ENCODE assay signal across 8 mouse cellular contexts in genomic region chr5:33994671-33995625, GRCm38 (mm10). TPM values are rescaled to one million over a fixed set of nuclear protein-coding genes. Genes with fewer than 3 reads are reported as not detected.
DNase-seq lines count a peak whose midpoint lies in the region; ATAC-seq and TF ChIP-seq lines count a peak whose summit lies in the region.

No protein-coding gene starts in this region.

- H3K27ac ChIP-seq in testis, adult 2 months (ENCODE audit: control insufficient read depth, insufficient read depth, low read depth, low read length) = no peak overlapping the region
- H3K27ac ChIP-seq in heart, postnatal 0 days (ENCODE audit: low read depth) = no peak overlapping the region
- H3K27ac ChIP-seq in liver, embryonic 15.5 days (replicated peaks) = no peak overlapping the region
- H3K27ac ChIP-seq in neural tube, embryonic 12.5 days = peak overlapping the region; percentile 93; the same call in 1 of the 2 replicates

- no peak for TF ChIP-seq POLR2A in testis, adult 2 months (IDR thresholded peaks at IDR 0.05; ENCODE audit: control insufficient read depth, low read depth, low read length)

- no peak for DNase-seq in testis, postnatal 14 days (ENCODE audit: low spot score)
- peak; percentile 59 for DNase-seq in embryo, embryonic 11 days
- no peak for DNase-seq in heart, postnatal 0 days (ENCODE audit: low spot score)
- peak; percentile 41 to 66 for DNase-seq in layer of hippocampus, adult 18-20 months (ENCODE audit: low spot score in 2 of 2)
- no peak for DNase-seq in c-Kit-positive CD71-positive TER-119-positive erythroid progenitor cells, embryonic 14.5 days (ENCODE audit: low spot score)

- H3K9ac ChIP-seq in heart, postnatal 0 days (replicated peaks; ENCODE audit: low read depth, low read length) = no peak overlapping the region
- H3K9ac ChIP-seq in liver, embryonic 15.5 days = no peak overlapping the region
- peak overlapping the region; percentile 83 for H3K9ac ChIP-seq in neural tube, embryonic 12.5 days

- no peak for ATAC-seq in heart, postnatal 0 days (ENCODE audit: insufficient read depth, low read depth)
- no peak for ATAC-seq in liver, embryonic 15.5 days (ENCODE audit: insufficient read depth)
- ATAC-seq in neural tube, embryonic 12.5 days (ENCODE audit: low FRiP score, low read depth) = peak; percentile 7; the same call in 1 of the 2 replicates

- TF ChIP-seq EP300 in heart, postnatal 0 days (IDR thresholded peaks at IDR 0.05; ENCODE audit: low read depth) = no peak

- peaks cover 25% of the 10 kb centered on the region for H3K4me1 ChIP-seq in testis, adult 2 months (ENCODE audit: control insufficient read depth, insufficient read depth, low read length)
- H3K4me1 ChIP-seq in heart, postnatal 0 days (ENCODE audit: control insufficient read depth, insufficient read depth) = peaks cover 9% of the 10 kb centered on the region
- peaks cover 16% of the 10 kb centered on the region for H3K4me1 ChIP-seq in liver, embryonic 15.5 days (replicated peaks)
- H3K4me1 ChIP-seq in neural tube, embryonic 12.5 days = peaks cover 42% of the 10 kb centered on the region

- H3K27me3 ChIP-seq in testis, adult 2 months (ENCODE audit: control insufficient read depth, insufficient read depth, low read length) = no peaks in the 10 kb centered on the region
- peaks cover 58% of the 10 kb centered on the region for H3K27me3 ChIP-seq in heart, postnatal 0 days (ENCODE audit: control insufficient read depth, insufficient read depth, low read length)
- H3K27me3 ChIP-seq in liver, embryonic 15.5 days = peaks cover 61% of the 10 kb centered on the region
- peaks cover 23% of the 10 kb centered on the region for H3K27me3 ChIP-seq in neural tube, embryonic 12.5 days (replicated peaks)

- 40% methylated on average over 28 of the region's 28 CpGs for WGBS in heart, postnatal 0 days
- 31% methylated on average over 28 of the region's 28 CpGs for WGBS in liver, embryonic 15.5 days (ENCODE audit: insufficient replicate concordance)
- WGBS in neural tube, embryonic 12.5 days = 33% methylated on average over 28 of the region's 28 CpGs

- H3K9me3 ChIP-seq in heart, postnatal 0 days (replicated peaks; ENCODE audit: control insufficient read depth, low read length) = no peaks in the 10 kb centered on the region
- no peaks in the 10 kb centered on the region for H3K9me3 ChIP-seq in liver, embryonic 15.5 days (replicated peaks)
- no peaks in the 10 kb centered on the region for H3K9me3 ChIP-seq in neural tube, embryonic 12.5 days

- peak overlapping the region; percentile 89 for H3K4me2 ChIP-seq in heart, postnatal 0 days (ENCODE audit: low read depth, low read length)
- peak overlapping the region; percentile 66; the same call in 1 of the 2 replicates for H3K4me2 ChIP-seq in liver, embryonic 15.5 days
- H3K4me2 ChIP-seq in neural tube, embryonic 12.5 days (replicated peaks) = peak overlapping the region; percentile 83

- peak overlapping the region; percentile 83 for H3K4me3 ChIP-seq in testis, adult 2 months (ENCODE audit: control insufficient read depth, low read depth, low read length)
- peak overlapping the region; percentile 53 for H3K4me3 ChIP-seq in heart, postnatal 0 days (ENCODE audit: low read depth, low read length)
- H3K4me3 ChIP-seq in liver, embryonic 15.5 days (replicated peaks) = peak overlapping the region; percentile 53
- peak overlapping the region; percentile 80 for H3K4me3 ChIP-seq in neural tube, embryonic 12.5 days

- no peaks in the 10 kb centered on the region for H3K36me3 ChIP-seq in testis, adult 2 months (ENCODE audit: control insufficient read depth, insufficient read depth, low read length)
- H3K36me3 ChIP-seq in heart, postnatal 0 days (replicated peaks; ENCODE audit: control insufficient read depth, insufficient read depth, low read length) = no peaks in the 10 kb centered on the region
- no peaks in the 10 kb centered on the region for H3K36me3 ChIP-seq in liver, embryonic 15.5 days (replicated peaks)
- H3K36me3 ChIP-seq in neural tube, embryonic 12.5 days = no peaks in the 10 kb centered on the region

- TF ChIP-seq CTCF in testis, adult 2 months (IDR thresholded peaks at IDR 0.05; ENCODE audit: control insufficient read depth, insufficient read depth, insufficient replicate concordance, low read depth, low read length) = peak; percentile 44; the same call in 1 of the 2 replicates
- peak; percentile 53 for TF ChIP-seq CTCF in heart, postnatal 0 days (IDR thresholded peaks at IDR 0.05; ENCODE audit: low read depth)

RNA-seq across cellular contexts. Expression of gene Nat8l, which starts 0.8 kb away (rescaled TPM):
- polyA plus RNA-seq in testis, adult 2 months (2012; rRNA removed) = 0.40 and 0.41 TPM in 2 replicates
- total RNA-seq in heart, postnatal 0 days (2014; rRNA removed; ENCODE audit: low replicate concordance) = 1.9 and 4.3 TPM in 2 replicates
- 0.29 and 0.33 TPM in 2 replicates for polyA plus RNA-seq in heart, postnatal 0 days (2015; fragmentation: Nextera tagmentation; extraction: Ambion mirVana)
- 100 to 1,000 TPM; 144 to 150 TPM for total RNA-seq in layer of hippocampus, adult 18-20 months (2021)
- 0.09 and 0.20 TPM in 2 replicates for polyA plus RNA-seq in liver, embryonic 15.5 days (2015; fragmentation: Nextera tagmentation; extraction: Ambion mirVana)
- polyA plus RNA-seq in neural tube, embryonic 12.5 days (2016; fragmentation: Nextera tagmentation; extraction: Ambion mirVana) = 3.7 and 4.1 TPM in 2 replicates

RNA-seq across cellular contexts. Expression of gene Gm1673, which starts 11.7 kb away (rescaled TPM):
- polyA plus RNA-seq in testis, adult 2 months (2012; rRNA removed) = 154 and 207 TPM in 2 replicates
- total RNA-seq in heart, postnatal 0 days (2014; rRNA removed; ENCODE audit: low replicate concordance) = 5.6 and 40.2 TPM in 2 replicates
- 37.3 and 40.8 TPM in 2 replicates for polyA plus RNA-seq in heart, postnatal 0 days (2015; fragmentation: Nextera tagmentation; extraction: Ambion mirVana)
- 10 to 100 TPM; 62.2 to 63.7 TPM for total RNA-seq in layer of hippocampus, adult 18-20 months (2021)
- polyA plus RNA-seq in liver, embryonic 15.5 days (2015; fragmentation: Nextera tagmentation; extraction: Ambion mirVana) = 3.4 and 4.5 TPM in 2 replicates
- polyA plus RNA-seq in neural tube, embryonic 12.5 days (2016; fragmentation: Nextera tagmentation; extraction: Ambion mirVana) = 384 and 439 TPM in 2 replicates

RNA-seq across cellular contexts. Expression of gene Nelfa, which starts 58.7 kb away (rescaled TPM):
- 33.4 and 38.7 TPM in 2 replicates for polyA plus RNA-seq in testis, adult 2 months (2012; rRNA removed)
- 16.1 and 20.6 TPM in 2 replicates for total RNA-seq in heart, postnatal 0 days (2014; rRNA removed; ENCODE audit: low replicate concordance)
- 18.1 and 18.9 TPM in 2 replicates for polyA plus RNA-seq in heart, postnatal 0 days (2015; fragmentation: Nextera tagmentation; extraction: Ambion mirVana)
- 10 to 100 TPM; 19.7 to 20.2 TPM for total RNA-seq in layer of hippocampus, adult 18-20 months (2021)
- 24.7 and 26.1 TPM in 2 replicates for polyA plus RNA-seq in liver, embryonic 15.5 days (2015; fragmentation: Nextera tagmentation; extraction: Ambion mirVana)
- polyA plus RNA-seq in neural tube, embryonic 12.5 days (2016; fragmentation: Nextera tagmentation; extraction: Ambion mirVana) = 55.6 and 57.8 TPM in 2 replicates

Comparison
In these comparisons a context has a peak if more than half of its experiments do, and no peak if none do; other contexts are left out.
1. DNase-seq: peak in embryo, embryonic 11 days (single experiment) and layer of hippocampus, adult 18-20 months (2 of 2); none in testis, postnatal 14 days (single experiment), heart, postnatal 0 days (single experiment) and c-Kit-positive CD71-positive TER-119-positive erythroid progenitor cells, embryonic 14.5 days (single experiment).
2. Peak in every context shown above with its lines, with median percentiles within 50 percentile points of each other: H3K4me3 ChIP-seq and H3K4me2 ChIP-seq.